Mouse (Mus musculus): ENCODE measurements around the gene Ercc6. TPM values are rescaled to one million over a fixed set of nuclear protein-coding genes. Genes with fewer than 3 reads are reported as not detected.
A peak's percentile ranks its signal among the peaks of the same experiment; 100 is the strongest.

Ercc6 gene
- polyA plus RNA-seq, 1 experiment: 4.1 TPM

- TF ChIP-seq CTCF (IDR thresholded peaks at IDR 0.05; ENCODE audit: extremely low read depth, insufficient read depth, insufficient read length, insufficient replicate concordance) (no peak), POLR2A (IDR thresholded peaks at IDR 0.05; ENCODE audit: low read depth, low read length) (no peak)
- Histone ChIP-seq H3K27me3 (ENCODE audit: control insufficient read depth, insufficient read depth, low read length) (no peaks in the 10 kb centered on the region), H3K4me3 (ENCODE audit: extremely low read depth, insufficient read depth, insufficient read length) (no peak overlapping the region), H3K36me3 (ENCODE audit: control insufficient read depth, insufficient read depth, low read length) (no peaks in the 10 kb centered on the region), H3K27ac (ENCODE audit: insufficient read depth, low read length) (no peak overlapping the region), H3K4me1 (ENCODE audit: control insufficient read depth, insufficient read depth, insufficient read length) (no peaks in the 10 kb centered on the region)
- DNase-seq (ENCODE audit: low read depth in 1 of 2, low spot score in 2 of 2): no peak
- WGBS: 74% methylated on average over 8 of the region's 8 CpGs
These were observed 93.0 kb downstream of the Ercc6 start for GRCm38 (mm10) chr14:32606316-32606715.

GRCm38 (mm10) chr14:32609392-32609791 is 96.1 kb downstream of the Ercc6 start:
- peak; percentile 41; the same call in 1 of the 2 replicates for TF ChIP-seq CTCF (IDR thresholded peaks at IDR 0.05; ENCODE audit: extremely low read depth, insufficient read depth, insufficient read length, insufficient replicate concordance)
- no peak for TF ChIP-seq POLR2A (IDR thresholded peaks at IDR 0.05; ENCODE audit: low read depth, low read length)
- Histone ChIP-seq H3K36me3 (ENCODE audit: control insufficient read depth, insufficient read depth, low read length) (no peaks in the 10 kb centered on the region), H3K27ac (ENCODE audit: insufficient read depth, low read length) (no peak overlapping the region), H3K4me1 (ENCODE audit: control insufficient read depth, insufficient read depth, insufficient read length) (no peaks in the 10 kb centered on the region), H3K27me3 (ENCODE audit: control insufficient read depth, insufficient read depth, low read length) (no peaks in the 10 kb centered on the region), H3K4me3 (ENCODE audit: extremely low read depth, insufficient read depth, insufficient read length) (no peak overlapping the region)
- no peak for DNase-seq (ENCODE audit: low read depth in 1 of 2, low spot score in 2 of 2)
- 32% methylated on average over 3 of the region's 3 CpGs for WGBS

DNA sequence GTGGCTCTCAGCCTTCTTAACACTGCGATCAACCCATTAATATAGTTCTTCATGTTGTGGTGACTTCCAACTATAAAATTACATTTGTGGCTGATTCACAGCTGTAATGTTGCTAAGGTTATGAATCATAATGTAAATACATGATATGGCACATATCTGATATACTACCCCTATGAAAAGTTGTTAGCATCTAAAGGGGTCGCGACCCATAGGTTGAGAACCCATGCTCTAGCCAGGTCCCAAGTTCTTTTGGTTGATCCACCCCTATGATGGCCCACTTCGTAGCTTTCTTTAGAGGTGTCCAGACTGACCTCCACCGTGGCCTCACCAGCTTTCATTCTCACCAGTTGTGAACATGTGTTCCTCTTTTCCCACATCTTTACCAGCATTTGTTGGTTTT is 103.9 kb downstream of the Ercc6 start:
- Histone ChIP-seq H3K27ac (ENCODE audit: insufficient read depth, low read length) (no peak overlapping the region), H3K4me3 (ENCODE audit: extremely low read depth, insufficient read depth, insufficient read length) (no peak overlapping the region), H3K27me3 (ENCODE audit: control insufficient read depth, insufficient read depth, low read length) (0 out of 2 replicates have a peak, but pooled peaks cover 2% of the 10 kb centered on the region), H3K36me3 (ENCODE audit: control insufficient read depth, insufficient read depth, low read length) (no peaks in the 10 kb centered on the region), H3K4me1 (ENCODE audit: control insufficient read depth, insufficient read depth, insufficient read length) (no peaks in the 10 kb centered on the region)
- WGBS: 83% methylated on average over 5 of the region's 5 CpGs
- TF ChIP-seq CTCF (IDR thresholded peaks at IDR 0.05; ENCODE audit: extremely low read depth, insufficient read depth, insufficient read length, insufficient replicate concordance) (no peak), POLR2A (IDR thresholded peaks at IDR 0.05; ENCODE audit: low read depth, low read length) (no peak)
- no peak for DNase-seq (ENCODE audit: low read depth in 1 of 2, low spot score in 2 of 2)

DNA sequence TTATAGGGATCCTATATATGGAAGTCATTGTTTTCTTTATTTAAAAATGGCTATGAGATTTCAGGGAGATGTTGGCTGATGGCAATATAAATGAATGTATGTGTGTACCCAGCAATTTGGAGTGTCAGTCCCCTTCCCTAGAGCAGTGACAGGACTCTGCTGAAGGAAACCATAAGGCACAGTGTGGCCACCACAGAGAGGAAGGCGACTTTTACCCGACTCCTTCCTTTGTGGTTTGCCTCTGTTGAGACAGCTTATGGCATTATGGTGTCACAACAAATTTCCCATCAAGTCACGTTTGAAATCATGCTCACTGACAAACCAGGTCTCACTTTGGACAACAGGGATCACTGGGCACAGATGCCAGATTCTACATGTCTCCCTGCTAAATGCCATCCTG is 110.9 kb downstream of the Ercc6 start:
- no peaks in the 10 kb centered on the region for H3K4me1 ChIP-seq (ENCODE audit: control insufficient read depth, insufficient read depth, insufficient read length)
- no peak overlapping the region for H3K4me3 ChIP-seq (ENCODE audit: extremely low read depth, insufficient read depth, insufficient read length)
- H3K27me3 ChIP-seq (ENCODE audit: control insufficient read depth, insufficient read depth, low read length): 0 out of 2 replicates have a peak, but pooled peaks cover 2% of the 10 kb centered on the region
- H3K36me3 ChIP-seq (ENCODE audit: control insufficient read depth, insufficient read depth, low read length): no peaks in the 10 kb centered on the region
- H3K27ac ChIP-seq (ENCODE audit: insufficient read depth, low read length): no peak overlapping the region
- 6% methylated on average over 3 of the region's 3 CpGs for WGBS
- TF ChIP-seq CTCF (IDR thresholded peaks at IDR 0.05; ENCODE audit: extremely low read depth, insufficient read depth, insufficient read length, insufficient replicate concordance): no peak
- no peak for TF ChIP-seq POLR2A (IDR thresholded peaks at IDR 0.05; ENCODE audit: low read depth, low read length)
- DNase-seq (ENCODE audit: low read depth in 1 of 2, low spot score in 2 of 2): no peak

DNA sequence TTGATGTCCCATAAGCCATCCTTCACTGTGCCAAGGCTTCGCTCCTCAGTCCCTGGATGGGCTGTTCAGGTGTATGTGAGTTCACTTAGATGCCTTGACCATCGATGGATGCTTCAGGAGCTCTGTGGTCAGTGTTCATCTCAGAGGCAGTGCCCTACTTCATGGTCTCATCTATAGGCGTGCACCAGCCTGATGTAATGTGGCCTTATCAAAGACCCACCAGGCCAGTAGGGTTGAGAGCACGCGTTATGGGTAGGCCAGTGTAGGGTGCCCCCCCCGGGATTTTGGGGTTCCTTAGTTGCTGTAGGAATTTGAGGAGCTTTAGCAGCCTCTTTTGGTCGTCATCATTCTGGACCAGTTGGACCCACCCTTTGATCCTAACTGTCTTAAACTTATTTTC is 111.5 kb downstream of the Ercc6 start:
- DNase-seq (ENCODE audit: low read depth in 1 of 2, low spot score in 2 of 2): no peak
- Histone ChIP-seq H3K4me1 (ENCODE audit: control insufficient read depth, insufficient read depth, insufficient read length) (no peaks in the 10 kb centered on the region), H3K36me3 (ENCODE audit: control insufficient read depth, insufficient read depth, low read length) (no peaks in the 10 kb centered on the region), H3K4me3 (ENCODE audit: extremely low read depth, insufficient read depth, insufficient read length) (no peak overlapping the region), H3K27ac (ENCODE audit: insufficient read depth, low read length) (no peak overlapping the region), H3K27me3 (ENCODE audit: control insufficient read depth, insufficient read depth, low read length) (0 out of 2 replicates have a peak, but pooled peaks cover 2% of the 10 kb centered on the region)
- TF ChIP-seq CTCF (IDR thresholded peaks at IDR 0.05; ENCODE audit: extremely low read depth, insufficient read depth, insufficient read length, insufficient replicate concordance): no peak
- TF ChIP-seq POLR2A (IDR thresholded peaks at IDR 0.05; ENCODE audit: low read depth, low read length): no peak
- WGBS: 87% methylated on average over 7 of the region's 7 CpGs

DNA sequence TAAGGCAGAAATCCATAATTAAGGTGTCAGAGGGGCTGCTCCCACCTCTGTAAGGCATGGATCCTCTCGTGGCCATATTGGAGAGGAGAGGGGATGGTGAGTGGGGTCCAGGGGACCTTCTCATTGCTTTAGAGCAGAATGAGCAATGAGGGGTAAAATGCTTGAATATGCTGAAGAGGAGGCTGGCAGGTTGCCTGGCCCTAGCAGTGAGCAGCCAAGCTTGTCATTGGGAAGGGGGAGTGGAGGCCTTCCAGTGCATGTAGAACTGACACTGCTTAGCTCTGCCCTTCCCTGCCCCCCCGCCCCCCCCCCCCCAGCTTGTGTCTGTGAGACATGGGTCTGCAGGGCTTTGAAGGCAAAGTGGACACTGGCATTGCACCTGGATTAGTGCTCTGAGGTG is 114.0 kb downstream of the Ercc6 start:
- H3K27ac ChIP-seq (ENCODE audit: insufficient read depth, low read length): no peak overlapping the region

DNA sequence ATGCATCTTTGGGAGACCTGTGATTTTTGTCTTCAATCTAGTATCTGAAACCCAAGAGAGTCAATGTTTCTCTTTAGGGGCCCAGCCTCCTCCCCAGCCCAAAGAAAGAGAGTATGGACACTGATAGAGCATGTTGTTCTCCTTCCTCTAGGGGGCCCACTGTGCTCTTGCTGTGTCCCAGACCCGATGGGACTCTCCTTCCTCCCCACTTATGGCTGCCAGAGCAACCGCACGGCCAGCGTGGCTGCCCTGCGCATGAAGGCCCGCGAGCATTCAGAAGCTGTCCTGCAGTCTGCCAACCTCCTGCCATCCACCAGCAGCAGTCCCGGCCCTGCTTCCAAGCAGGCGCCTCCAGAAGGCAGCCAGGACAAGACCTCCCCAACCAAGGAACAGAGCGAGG is 115.3 kb downstream of the Ercc6 start:
- no peaks in the 10 kb centered on the region for H3K4me1 ChIP-seq (ENCODE audit: control insufficient read depth, insufficient read depth, insufficient read length)
- H3K27me3 ChIP-seq (ENCODE audit: control insufficient read depth, insufficient read depth, low read length): no peaks in the 10 kb centered on the region
- no peaks in the 10 kb centered on the region for H3K36me3 ChIP-seq (ENCODE audit: control insufficient read depth, insufficient read depth, low read length)
- H3K27ac ChIP-seq (ENCODE audit: insufficient read depth, low read length): no peak overlapping the region
- WGBS: 58% methylated on average over 10 of the region's 10 CpGs
- TF ChIP-seq POLR2A (IDR thresholded peaks at IDR 0.05; ENCODE audit: low read depth, low read length): no peak
- no peak for TF ChIP-seq CTCF (IDR thresholded peaks at IDR 0.05; ENCODE audit: extremely low read depth, insufficient read depth, insufficient read length, insufficient replicate concordance)
- DNase-seq (ENCODE audit: low read depth in 1 of 2, low spot score in 2 of 2): no peak
- H3K4me3 ChIP-seq (ENCODE audit: extremely low read depth, insufficient read depth, insufficient read length): no peak overlapping the region

More for the DNA sequence above, 114.0 kb downstream of the Ercc6 start:
- H3K4me1 ChIP-seq (ENCODE audit: control insufficient read depth, insufficient read depth, insufficient read length): no peaks in the 10 kb centered on the region
- no peaks in the 10 kb centered on the region for H3K27me3 ChIP-seq (ENCODE audit: control insufficient read depth, insufficient read depth, low read length)
- TF ChIP-seq POLR2A (IDR thresholded peaks at IDR 0.05; ENCODE audit: low read depth, low read length) (no peak), CTCF (IDR thresholded peaks at IDR 0.05; ENCODE audit: extremely low read depth, insufficient read depth, insufficient read length, insufficient replicate concordance) (no peak)
- WGBS: 84% methylated on average over 2 of the region's 2 CpGs
- no peak overlapping the region for H3K4me3 ChIP-seq (ENCODE audit: extremely low read depth, insufficient read depth, insufficient read length)
- no peaks in the 10 kb centered on the region for H3K36me3 ChIP-seq (ENCODE audit: control insufficient read depth, insufficient read depth, low read length)
- DNase-seq (ENCODE audit: low read depth in 1 of 2, low spot score in 2 of 2): no peak

Other genes with a start within 250 kb of the Ercc6 start
- 0.12 and 0.14 TPM in 2 replicates for gene Ogdhl, start 191.5 kb upstream of the Ercc6 start, polyA plus RNA-seq (2012; rRNA removed)
- not detected in 2 replicates for gene 1700024G13Rik, start 125.1 kb upstream of the Ercc6 start, polyA plus RNA-seq (2012; rRNA removed)
- gene Slc18a3, start 48.7 kb upstream of the Ercc6 start, polyA plus RNA-seq (2012; rRNA removed): not detected in 2 replicates
- not detected in 2 replicates for gene Chat, start 47.5 kb upstream of the Ercc6 start, polyA plus RNA-seq (2012; rRNA removed)
- gene Prrxl1, start 85.9 kb downstream of the Ercc6 start, polyA plus RNA-seq (2012; rRNA removed): not detected in 2 replicates
- 0.13 and 0.15 TPM in 2 replicates for gene 3425401B19Rik, start 171.8 kb downstream of the Ercc6 start, polyA plus RNA-seq (2012; rRNA removed)

Data from spleen, adult 2 months (tissue).